Mouse (Mus musculus): ENCODE results near the gene Lum.

DNA sequence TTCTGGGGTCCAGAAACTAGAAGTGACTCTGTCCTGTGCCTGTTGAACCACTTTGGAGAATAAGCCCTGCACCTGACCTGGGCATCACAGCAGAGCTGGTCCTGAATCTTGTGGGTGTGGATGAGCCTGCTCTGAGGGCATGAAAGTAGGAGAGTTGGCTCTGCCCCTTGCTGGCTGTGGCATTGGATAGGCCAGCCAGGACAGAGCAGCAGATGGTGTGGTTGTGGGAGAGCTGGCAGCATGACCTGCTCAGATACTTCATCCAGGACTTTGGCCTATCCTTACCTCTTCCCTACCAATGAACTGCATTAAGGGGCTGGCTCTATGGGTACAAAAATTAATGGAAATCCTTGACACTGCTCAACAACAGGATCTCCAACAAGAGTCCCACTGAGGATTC lies 38.3 kb downstream of the Lum start:
- TF ChIP-seq CTCF (IDR thresholded peaks at IDR 0.05; ENCODE audit: borderline replicate concordance, insufficient read depth, low read length) (no peak), POLR2A (IDR thresholded peaks at IDR 0.05; ENCODE audit: low read depth, low read length) (no peak)
